Mouse (Mus musculus) telencephalon, adult 2 months (tissue): ENCODE measurements around the gene Gm49380.

Experiments used
- DNase-seq: peaks from one replicate; pipeline ENCODE4 v3.0.0-alpha.2; 2011; ENCODE audit warnings: low read depth, low spot score

Gm49380 gene

GRCm38 (mm10) chr9:44022100-44022847 is 91.0 kb downstream of the Gm49380 start:
- no peak for DNase-seq

- no peak for DNase-seq
Measured at GRCm38 (mm10) chr9:44020001-44020400, 93.3 kb downstream of the Gm49380 start.

GRCm38 (mm10) chr9:44017846-44018245 is 95.5 kb downstream of the Gm49380 start:
- no peak for DNase-seq
